Mouse (Mus musculus) c-Kit-positive CD71-positive TER-119-negative erythroid progenitor cells, embryonic 14.5 days (primary cell): ENCODE data around the gene Tro.

Experiments
- DNase-seq: peaks from one replicate; pipeline ENCODE4 v3.0.0-alpha.2; 2013; ENCODE audit warnings: low read depth

The Tro gene

GRCm38 (mm10) chrX:150656908-150657796 lies at the start of gene Tro:
Gene Tro (minus strand): TSS chrX:150657583.
- DNase-seq, result no peak

GRCm38 (mm10) chrX:150677505-150677904 lies 20.1 kb upstream of the Tro start:
- DNase-seq, result no peak

GRCm38 (mm10) chrX:150662809-150663208 lies 5.4 kb upstream of the Tro start:
- DNase-seq, result no peak

- no peak for DNase-seq
Measured at GRCm38 (mm10) chrX:150657797-150658118, 375 bp upstream of the Tro start.

GRCm38 (mm10) chrX:150656122-150656907 lies 1.1 kb downstream of the Tro start:
- DNase-seq, result no peak

- peak; percentile 14 for DNase-seq
Measured at GRCm38 (mm10) chrX:150636421-150636820, 21.0 kb downstream of the Tro start.

- DNase-seq, result no peak
Measured at GRCm38 (mm10) chrX:150598882-150599281, 58.5 kb downstream of the Tro start.
